Mouse (Mus musculus): ENCODE measurements around the gene Ltbp3. TPM values are rescaled to one million over a fixed set of nuclear protein-coding genes. Genes with fewer than 3 reads are reported as not detected.

Gene Ltbp3
- total RNA-seq, 2 experiments from 2014 or later: 41.4 to 45.4 TPM

DNA sequence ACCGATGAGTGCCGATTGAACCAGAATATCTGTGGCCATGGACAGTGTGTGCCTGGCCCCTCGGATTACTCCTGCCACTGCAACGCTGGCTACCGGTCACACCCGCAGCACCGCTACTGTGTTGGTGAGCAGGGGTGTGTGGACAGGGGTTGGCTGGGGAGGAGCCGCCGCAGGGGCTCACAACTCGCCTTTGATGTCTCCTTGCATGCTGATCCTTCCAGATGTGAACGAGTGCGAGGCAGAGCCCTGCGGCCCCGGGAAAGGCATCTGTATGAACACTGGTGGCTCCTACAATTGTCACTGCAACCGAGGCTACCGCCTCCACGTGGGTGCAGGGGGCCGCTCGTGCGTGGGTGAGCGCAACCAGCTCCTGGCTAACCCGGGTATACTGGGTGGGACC lies 10.2 kb downstream of the Ltbp3 start:
- DNase-seq (ENCODE audit: low spot score): no peak

DNA sequence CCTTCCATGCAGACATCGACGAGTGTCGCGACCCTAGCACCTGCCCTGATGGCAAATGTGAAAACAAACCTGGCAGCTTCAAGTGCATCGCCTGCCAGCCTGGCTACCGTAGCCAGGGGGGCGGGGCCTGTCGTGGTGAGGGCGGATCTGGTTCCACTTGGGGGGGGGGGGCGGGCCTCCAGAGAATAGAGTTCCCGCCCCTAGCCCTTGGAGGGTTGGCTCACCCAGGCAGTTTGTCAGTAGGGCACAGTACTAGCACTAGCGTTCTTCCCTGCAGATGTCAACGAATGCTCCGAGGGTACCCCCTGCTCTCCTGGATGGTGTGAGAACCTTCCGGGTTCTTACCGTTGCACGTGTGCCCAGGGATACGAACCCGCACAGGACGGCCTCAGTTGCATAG lies 11.0 kb downstream of the Ltbp3 start:
- peak; percentile 42 for DNase-seq (ENCODE audit: low spot score)

DNA sequence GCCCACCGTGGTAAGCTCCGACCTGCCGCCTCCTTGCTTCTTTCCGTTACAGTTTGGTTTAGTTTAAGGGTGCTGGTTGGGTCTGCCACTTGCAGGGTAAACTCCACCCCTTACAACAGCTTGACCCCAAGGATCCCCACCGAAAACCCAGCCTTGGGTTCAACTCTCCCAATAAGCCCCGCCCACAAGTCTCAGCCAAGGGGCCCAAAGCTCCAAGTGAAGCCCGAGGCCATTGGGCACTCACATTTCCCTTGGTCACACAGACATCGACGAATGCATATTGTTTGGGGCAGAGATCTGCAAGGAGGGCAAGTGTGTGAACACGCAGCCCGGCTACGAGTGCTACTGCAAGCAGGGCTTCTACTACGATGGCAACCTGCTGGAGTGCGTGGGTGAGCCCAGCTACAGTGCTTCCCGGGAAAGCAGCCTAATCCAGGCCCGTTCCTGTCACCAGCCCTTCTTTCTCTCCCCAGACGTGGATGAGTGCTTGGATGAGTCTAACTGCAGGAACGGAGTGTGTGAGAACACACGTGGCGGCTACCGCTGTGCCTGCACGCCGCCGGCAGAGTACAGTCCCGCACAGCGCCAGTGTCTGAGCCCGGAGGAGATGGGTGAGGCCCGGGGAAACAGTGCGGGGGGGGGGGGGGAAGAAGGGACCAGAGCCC lies 15.7 kb downstream of the Ltbp3 start:
- DNase-seq (ENCODE audit: low spot score): no peak

DNA sequence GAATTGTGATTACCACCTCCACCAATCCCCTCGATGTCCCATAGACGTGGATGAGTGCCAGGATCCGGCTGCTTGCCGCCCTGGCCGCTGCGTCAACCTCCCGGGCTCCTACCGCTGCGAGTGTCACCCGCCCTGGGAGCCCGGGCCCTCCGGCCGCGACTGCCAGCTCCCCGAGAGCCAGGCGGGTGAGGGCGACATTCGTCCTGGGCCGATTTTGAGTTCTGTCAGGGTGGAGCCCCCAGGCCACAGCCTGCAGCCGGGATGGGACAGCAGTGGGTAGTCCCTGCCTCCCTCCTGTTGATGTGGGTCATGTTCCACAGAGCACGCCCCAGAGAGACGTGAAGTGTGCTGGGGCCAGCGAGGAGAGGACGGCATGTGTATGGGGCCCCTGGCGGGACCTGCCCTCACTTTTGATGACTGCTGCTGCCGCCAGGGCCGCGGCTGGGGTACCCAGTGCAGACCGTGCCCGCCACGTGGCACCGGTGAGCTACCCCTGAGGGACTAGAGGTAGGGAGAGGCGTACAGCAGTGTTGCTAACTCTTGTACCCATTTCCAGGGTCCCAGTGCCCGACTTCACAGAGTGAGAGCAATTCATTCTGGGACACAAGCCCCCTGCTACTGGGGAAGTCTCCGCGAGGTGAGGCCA lies 16.4 kb downstream of the Ltbp3 start:
- no peak for DNase-seq (ENCODE audit: low spot score)

DNA sequence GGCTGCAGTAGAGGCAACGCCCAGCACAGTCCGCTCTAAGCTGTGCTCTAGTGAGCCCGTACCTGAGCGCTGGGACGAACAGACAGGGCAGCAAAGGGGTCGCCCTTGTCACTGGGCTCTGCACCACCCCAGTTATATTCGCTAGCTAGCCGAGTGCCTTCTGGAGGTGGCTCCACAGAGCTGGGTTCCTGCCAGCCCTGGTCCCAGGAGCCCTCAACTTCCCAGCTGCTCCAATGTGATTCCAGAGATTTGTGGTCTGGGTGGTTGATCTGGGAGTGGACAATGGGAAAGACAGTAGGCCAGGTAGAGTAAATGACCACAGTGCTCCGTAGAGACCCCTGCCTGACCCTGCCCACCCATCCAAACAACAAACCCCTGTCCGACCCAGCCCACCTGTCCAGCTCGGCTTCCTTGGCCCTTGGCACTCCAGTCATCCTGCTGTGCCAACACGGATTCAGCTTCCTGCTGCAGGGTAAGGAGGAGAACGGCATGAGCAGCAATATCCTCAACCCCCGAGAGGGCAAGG lies 18.2 kb downstream of the Ltbp3 start:
- DNase-seq (ENCODE audit: low spot score): no peak

DNA sequence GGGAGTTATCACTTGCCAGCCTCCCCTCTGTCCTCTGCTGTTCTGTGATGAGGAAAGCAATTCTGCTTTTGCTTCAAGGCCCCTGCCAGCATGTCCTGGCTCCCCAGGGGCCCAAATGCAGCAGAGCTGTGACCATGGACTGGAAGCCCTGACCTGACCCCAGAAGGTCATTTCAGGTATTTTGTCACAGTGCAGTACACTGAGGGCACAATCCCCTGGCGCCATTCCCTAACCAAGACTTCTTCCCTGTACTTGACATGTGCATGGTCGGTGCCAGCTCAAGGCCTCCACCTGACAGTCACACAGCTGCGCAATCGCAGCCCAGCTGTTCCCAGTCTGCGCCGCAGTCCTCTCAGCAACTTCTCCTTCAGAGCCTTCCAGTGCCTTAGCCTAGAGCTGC lies 22.5 kb downstream of the Ltbp3 start:
- no peak for DNase-seq (ENCODE audit: low spot score)

DNA sequence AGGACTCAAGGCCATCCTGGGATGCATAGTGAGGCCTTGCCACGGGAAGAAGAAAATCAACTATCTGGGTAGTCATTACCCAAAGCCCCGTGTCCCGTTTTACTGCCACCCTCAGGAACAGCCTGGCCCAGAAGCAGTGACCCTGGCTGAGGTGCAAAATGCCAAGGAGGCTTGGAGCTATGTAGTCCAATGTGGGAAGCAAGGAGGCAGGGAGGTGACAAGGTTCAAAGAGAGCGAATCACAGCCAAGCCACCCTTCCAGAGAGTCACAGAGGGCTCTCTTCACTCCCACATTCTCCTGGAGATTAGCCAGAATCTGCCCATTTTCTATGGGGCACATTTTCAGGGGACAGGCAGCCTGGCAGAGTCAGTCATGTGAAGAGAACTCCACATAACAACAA lies 26.6 kb downstream of the Ltbp3 start:
- no peak for DNase-seq (ENCODE audit: low spot score)

DNA sequence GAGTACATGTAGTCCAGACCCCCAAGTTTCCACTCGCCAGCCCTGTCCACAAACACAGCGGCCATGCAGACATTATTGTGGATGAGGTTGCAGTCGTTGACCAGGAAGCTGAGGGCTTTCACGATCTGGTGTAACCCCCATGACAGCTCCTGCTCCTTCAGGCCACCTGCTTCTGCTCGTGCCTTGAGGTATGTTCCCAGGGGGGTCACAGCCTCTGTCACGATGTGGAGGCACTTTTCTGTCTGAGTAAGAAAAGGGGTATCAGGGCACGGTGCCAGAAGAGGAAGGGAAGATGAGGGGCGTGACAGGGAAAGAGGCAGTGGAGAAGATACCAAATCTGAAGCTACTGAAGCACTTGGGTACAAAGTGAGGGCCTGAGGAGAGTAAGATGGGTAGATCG lies 29.6 kb downstream of the Ltbp3 start:
- DNase-seq (ENCODE audit: low spot score): no peak

DNA sequence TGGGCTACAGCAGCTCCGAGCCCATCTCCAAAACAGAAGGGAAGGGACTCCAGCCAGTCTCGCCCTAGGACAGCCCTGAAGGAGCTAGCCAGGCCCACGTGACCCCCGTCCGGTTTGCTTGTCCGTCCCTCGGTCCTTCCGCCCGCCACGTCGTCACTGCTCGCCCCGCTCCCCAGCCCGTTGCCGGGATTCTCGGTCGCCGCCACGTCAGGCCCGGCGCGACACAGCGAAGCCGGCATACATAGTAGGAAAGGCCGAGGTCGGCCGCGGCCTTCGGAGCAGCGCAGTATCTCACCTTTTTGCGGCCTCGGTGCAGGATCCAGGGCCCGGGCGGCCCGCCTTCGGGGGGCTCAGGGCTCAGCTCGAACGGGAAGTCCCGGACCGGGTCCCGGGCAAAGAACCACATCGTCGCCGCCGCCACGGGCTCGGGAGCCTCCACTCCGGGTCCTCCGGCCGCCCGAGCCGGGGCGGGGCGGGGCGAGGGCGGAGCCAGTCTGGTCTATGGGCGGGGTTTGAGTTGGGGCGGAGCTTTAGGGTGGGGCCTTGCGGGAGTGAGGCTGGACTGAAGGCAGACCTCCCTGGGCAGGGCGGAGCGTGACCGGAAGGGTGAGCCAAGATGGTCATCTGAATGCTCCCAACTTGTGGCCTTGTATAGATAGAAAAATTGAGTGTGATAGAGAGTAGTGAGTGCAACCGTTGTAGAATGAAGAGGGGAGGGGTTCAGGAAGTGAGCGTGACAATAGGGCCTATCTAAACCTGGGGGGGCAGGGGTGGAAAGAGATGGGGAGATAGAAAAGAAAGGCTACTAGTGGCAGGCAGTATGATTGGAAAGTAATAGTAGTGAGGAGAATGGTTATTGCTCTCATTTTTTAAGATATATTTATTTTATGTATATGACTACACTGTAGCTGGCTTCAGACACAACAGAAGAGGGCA lies 30.5 kb downstream of the Ltbp3 start, which contains the start of gene Scyl1:
Scyl1 (minus strand) TSS at position 495 of the 936 bp plus-strand sequence.
- peak; percentile 98 for DNase-seq (ENCODE audit: low spot score)

DNA sequence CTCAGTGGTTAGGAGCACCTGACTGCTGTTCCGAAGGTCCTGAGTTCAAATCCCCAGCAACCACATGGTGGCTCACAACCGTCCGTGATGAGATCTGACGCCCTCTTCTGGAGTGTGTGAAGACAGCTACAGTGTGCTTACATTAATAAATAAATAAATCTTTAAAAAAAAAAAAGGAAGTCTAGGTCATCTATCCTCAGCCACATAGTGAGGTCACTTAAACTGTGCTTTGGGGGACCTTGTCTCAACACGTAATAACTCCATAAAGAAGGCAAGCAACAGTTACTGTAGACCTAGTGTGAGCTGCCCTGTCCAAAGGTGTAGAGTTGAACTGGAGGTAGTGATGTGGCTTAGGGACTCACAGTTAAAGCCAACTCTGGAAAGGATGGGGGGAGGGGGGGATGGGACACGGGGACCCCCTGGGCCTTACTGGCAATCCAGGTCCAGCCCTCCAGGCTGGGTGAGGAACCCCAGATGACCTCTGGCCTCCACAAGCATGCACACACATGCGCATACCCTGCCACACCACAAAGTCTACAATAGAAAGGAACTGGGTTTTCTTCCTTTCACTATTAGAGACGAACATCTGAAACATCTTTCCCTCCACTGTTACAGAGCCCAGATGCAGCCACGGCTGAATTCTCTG lies 36.8 kb downstream of the Ltbp3 start:
- DNase-seq (ENCODE audit: low spot score): no peak

DNA sequence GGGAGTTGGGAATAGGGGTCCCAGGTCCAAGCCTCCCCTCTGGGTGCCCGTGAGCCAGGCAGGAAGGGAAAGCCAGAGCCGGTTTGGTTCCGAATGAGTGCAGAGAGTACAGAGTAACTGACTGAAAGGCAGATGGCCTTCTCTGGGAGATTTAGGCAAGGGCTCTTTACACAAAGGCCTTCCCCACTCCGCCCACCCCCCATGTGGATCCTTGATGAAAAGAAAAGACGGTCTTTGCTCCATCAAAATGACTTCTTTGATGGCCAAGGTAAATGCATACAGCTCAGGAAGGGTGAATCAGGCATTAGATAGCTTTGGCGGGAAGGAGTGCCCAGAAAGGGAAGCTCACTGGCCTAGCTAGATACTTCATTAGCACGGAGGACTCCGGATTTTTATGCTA lies 37.6 kb downstream of the Ltbp3 start:
- DNase-seq (ENCODE audit: low spot score): no peak

DNA sequence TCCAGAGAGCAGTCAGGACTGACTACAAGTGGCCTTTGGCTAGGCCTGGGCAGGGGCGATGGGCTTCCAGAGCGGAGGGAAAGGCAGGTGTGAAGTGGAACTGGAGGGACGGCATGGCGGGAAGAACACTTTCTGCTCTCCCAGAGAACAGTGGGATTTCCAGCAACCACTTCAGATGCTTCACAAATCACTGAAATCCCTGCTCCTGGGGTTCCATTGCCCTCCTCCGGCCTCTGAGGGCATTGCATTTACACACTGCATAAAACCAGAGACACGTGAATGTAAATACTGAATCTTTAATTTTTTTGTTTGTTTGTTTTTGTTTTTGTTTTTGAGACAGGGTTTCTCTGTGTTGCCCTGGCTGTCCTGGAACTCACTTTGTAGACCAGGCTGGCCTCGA lies 39.5 kb downstream of the Ltbp3 start:
- no peak for DNase-seq (ENCODE audit: low spot score)

DNA sequence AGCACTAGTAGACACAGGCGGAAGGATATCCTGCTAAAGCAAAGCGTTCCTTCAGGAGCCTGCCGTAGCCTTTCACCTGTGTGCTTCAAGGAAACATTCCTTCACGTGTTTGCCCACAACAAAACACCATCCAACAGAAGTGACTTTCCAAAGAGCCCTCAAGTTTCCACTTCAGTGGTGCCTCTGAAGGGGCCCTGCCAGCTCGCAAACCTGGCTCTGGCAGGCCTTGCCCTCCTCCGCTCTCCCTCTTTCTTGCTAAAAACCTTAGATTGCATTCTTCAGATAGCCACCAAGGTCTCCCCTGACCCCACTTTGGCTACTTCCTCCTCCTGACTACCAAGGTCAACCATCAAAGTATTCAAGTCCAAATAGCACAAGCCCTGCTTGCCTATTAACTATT lies 40.8 kb downstream of the Ltbp3 start:
- no peak for DNase-seq (ENCODE audit: low spot score)

DNA sequence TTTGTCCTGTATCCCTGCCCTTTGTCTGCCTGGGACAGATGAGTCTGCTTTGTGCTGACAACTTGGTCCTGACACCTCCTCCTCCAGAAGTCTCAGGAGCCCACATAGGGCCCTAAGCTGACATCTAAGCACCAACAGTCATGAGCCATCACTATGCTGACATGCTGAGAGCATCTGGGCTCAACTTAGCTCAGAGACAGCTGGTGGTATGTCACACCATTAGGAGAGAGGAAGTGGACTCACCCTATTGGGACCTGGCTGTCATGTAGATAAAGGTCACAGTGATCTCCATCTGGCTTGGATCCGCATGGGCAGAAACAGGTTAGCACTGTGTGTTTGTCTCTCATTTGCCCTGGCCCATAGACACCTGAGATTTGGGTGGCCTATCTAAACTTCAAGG lies 41.4 kb downstream of the Ltbp3 start:
- DNase-seq (ENCODE audit: low spot score): no peak

DNA sequence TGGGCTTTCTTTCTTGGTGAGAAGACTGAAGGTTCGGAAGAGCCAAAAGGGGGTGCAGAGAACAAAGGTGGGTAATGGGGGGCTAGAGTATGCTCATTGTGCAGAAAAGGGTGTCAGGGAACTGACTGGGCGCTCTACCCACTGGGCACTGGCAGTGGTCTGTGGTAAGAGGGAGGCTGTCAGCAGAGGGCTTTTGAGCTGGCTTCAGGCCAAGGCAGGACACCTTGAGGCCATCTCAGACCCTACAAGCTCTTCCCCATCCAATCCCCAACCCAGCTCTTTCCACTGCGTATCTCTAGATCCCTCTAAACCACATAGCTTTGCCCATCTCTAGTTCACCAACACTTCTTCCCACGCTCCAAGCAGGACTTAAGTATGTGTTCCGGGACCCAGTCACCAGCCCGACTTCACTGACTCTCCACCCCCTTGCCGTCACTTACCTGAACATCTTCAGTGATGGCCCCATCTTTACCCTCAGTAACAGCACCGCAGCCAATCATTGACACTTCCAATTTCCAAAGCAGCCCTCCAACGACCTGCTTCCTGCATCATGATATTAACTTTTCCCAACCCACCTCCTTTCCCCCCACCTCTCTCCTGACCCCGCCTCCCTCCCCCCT lies 44.4 kb downstream of the Ltbp3 start:
- DNase-seq (ENCODE audit: low spot score): no peak

DNA sequence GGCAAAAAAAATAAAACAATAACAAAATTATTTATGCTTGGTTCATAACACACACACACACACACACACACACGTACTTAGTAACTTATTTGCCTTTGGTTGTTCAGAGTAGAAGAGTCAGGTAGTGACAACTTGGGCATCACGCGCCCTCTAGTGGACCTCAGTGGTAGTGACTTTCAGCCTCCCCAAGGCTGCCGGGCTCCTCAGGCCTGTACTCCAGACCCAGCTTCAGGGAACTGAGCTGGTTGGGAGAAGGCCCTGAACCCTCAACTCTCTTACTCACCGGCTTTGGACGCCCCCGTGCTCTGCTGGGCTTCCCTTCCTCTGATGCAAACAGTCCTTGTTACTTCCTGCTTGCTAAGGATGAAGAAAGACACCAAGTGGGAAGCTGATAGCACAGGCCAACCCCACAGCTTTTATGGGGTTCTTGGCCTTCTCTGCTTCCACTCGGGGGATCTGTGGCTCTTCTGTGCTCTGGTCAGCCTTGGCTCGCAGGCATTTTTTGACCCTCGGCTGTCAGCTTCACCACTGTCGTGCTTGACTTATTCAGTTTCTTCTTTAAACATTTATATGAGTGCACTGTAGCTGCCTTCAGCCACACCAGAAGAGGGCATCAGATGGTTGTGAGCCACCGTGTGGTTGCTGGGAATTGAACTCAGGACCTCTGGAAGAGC lies 45.9 kb downstream of the Ltbp3 start:
- peak; percentile 91 for DNase-seq (ENCODE audit: low spot score)

DNA sequence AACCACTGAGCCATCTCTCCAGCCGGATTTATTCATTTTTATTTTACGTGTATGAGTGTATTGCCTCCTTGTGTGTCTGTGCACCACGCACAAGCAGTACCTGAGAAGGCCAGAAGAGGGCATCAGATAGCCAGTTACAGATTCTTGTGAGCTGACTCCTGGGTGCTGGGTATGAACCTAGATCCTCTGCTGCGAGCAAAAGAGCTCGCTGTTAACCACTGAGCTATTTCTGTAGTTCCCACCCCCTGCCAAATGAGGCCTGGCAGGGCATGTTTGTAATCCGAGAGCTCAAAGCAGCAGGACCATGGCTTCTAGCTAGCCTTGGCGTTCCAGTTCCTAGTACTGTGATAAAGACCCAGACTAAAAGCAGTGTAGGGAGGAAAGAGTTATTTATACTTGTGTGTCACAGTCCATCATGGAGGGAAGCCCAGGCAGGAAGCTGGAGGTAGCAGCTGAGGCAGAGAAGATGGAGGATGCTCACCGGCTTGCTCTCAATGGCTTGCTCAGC lies 46.5 kb downstream of the Ltbp3 start:
- peak; percentile 94 for DNase-seq (ENCODE audit: low spot score)

DNA sequence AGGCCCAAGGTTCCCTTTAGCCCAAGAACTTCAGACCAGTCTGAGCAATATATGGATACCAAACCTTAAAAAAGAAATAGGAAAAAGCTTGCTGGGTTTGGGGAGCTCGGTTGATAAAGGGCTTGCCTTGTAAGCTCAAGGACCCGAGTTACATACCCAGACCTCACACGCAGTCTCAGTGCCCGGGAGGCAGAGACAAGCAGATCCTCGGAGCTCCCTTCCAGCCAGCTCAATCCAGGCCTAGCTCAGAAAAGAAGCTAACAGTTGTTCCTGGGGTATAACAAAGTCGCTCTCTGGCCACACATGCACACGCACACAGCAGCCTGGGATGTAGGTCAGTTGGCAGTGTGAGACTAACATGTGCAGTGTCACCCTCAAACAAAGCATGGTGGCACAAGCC lies 47.2 kb downstream of the Ltbp3 start:
- no peak for DNase-seq (ENCODE audit: low spot score)

DNA sequence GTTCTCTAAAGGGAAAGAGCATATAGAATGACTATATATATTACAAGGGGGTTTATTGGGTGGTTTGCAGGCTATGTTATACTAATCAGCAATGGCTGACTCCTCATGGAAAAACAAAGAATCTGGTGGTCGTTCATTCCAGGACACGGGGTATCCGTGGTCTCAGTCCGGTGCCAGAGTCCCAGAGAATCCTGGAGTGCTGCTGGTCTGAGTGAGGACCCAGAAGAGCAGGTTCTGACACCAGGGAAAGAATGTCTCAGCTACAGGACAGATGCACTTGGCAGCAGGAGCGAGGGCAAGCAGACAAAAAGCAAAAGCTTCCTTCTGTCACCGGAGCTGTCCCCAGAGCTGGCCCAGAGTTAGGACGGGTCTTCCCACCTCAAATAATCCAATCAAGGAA lies 47.9 kb downstream of the Ltbp3 start:
- no peak for DNase-seq (ENCODE audit: low spot score)

DNA sequence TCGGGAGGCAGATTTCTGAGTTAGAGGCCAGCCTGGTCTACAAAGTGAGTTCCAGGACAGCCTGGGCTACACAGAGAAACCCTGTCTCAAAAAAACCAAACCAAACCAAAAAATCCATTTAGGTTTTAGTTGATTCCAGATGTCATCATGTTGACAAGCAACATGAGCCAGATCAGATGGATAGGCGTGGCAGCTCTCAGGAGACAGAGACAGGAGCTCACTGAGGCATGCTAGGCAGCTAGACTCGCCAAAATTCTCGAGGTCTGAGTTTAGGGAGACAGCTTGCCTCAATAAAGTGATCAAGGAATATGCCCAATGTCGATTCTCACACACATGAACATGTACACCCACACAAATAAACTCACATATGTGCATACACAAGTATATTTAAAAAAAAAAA lies 48.4 kb downstream of the Ltbp3 start:
- DNase-seq (ENCODE audit: low spot score): no peak
